Mouse (Mus musculus): Measurements from ENCODE around the gene Trappc3l. TPM values are rescaled to one million over a fixed set of nuclear protein-coding genes. Genes with fewer than 3 reads are reported as not detected.

Gene Trappc3l
- polyA plus RNA-seq, 1 experiment from 2014 or later = not detected

DNA sequence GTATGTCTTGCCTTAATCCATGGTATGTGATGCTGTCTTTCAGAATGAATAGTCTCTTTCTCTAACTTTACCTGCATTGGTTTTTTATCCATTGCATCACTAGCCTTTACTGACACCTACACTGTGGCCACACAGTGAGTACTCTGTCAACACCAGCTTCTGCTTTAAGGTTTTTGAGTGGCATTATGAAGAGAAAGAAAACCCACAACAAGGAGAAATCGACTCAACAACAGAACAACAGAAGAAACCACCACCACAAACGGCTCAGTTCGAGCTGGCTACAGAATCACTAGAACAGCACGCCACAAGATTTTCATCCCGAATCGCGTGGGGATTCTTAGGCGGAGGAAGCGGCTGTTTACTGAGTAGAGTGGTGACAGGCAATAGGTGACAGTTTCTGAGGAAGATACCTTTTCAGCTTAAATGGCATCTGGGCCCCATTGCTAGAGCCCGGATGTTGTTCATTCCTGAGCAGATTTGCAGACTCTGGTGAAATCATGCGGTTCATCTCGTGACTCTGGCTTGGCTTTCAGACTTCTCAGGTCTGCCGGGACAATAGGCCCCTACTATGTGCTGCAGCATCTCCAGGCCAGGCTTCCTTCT, 73.6 kb downstream of the Trappc3l start:
- Histone ChIP-seq H3K4me3 (no peak overlapping the region), H3K4me1 (peaks cover 12% of the 10 kb centered on the region), H3K9me3 (no peaks in the 10 kb centered on the region), H3K27ac (replicated peaks) (no peak overlapping the region), H3K27me3 (replicated peaks; ENCODE audit: low read depth, poor library complexity, severe bottlenecking) (no peaks in the 10 kb centered on the region), H3K36me3 (replicated peaks) (no peaks in the 10 kb centered on the region)
- DNase-seq (ENCODE audit: low spot score) = no peak
- WGBS = 78% methylated on average over 13 of the region's 13 CpGs

- H3K9me3 ChIP-seq = no peaks in the 10 kb centered on the region
These were observed 74.8 kb downstream of the Trappc3l start for GRCm38 (mm10) chr10:34111964-34112738.

GRCm38 (mm10) chr10:34117131-34117530, 79.7 kb downstream of the Trappc3l start:
- Histone ChIP-seq H3K36me3 (replicated peaks) (no peaks in the 10 kb centered on the region), H3K27ac (replicated peaks) (no peak overlapping the region), H3K4me3 (no peak overlapping the region), H3K27me3 (replicated peaks; ENCODE audit: low read depth, poor library complexity, severe bottlenecking) (no peaks in the 10 kb centered on the region), H3K4me1 (peaks cover 5% of the 10 kb centered on the region), H3K9me3 (no peaks in the 10 kb centered on the region)
- DNase-seq (ENCODE audit: low spot score) = no peak
- 63% methylated on average over 3 of the region's 3 CpGs for WGBS

More at GRCm38 (mm10) chr10:34111964-34112738, 74.8 kb downstream of the Trappc3l start:
- Histone ChIP-seq H3K27ac (replicated peaks) (peak overlapping the region; percentile 62), H3K27me3 (replicated peaks; ENCODE audit: low read depth, poor library complexity, severe bottlenecking) (no peaks in the 10 kb centered on the region), H3K36me3 (replicated peaks) (no peaks in the 10 kb centered on the region), H3K4me1 (peaks cover 10% of the 10 kb centered on the region), H3K4me3 (no peak overlapping the region)
- WGBS = 52% methylated on average over 4 of the region's 4 CpGs
- DNase-seq (ENCODE audit: low spot score) = peak; percentile 14

DNA sequence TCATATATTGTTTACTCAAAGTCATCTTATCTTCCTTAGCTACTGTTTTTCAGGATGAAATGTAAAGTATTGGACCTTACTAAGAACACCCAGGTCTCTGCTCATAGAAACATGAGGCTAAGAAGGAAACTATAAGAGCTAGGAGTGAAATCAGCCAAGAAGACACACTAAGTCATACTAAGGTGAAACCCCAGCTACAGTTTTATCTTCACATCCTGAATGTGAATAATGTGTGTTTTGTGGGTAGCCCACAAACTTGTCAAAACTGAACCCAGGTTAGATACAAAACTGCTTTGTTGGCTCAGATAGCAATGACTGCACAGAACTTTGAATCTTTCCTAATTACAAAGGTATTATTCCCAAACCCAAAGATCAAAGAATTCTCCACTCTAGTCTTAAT, 80.4 kb downstream of the Trappc3l start:
- Histone ChIP-seq H3K9me3 (no peaks in the 10 kb centered on the region), H3K4me3 (no peak overlapping the region), H3K27me3 (replicated peaks; ENCODE audit: low read depth, poor library complexity, severe bottlenecking) (no peaks in the 10 kb centered on the region), H3K4me1 (no peaks in the 10 kb centered on the region), H3K36me3 (replicated peaks) (no peaks in the 10 kb centered on the region), H3K27ac (replicated peaks) (no peak overlapping the region)
- DNase-seq (ENCODE audit: low spot score) = no peak

DNA sequence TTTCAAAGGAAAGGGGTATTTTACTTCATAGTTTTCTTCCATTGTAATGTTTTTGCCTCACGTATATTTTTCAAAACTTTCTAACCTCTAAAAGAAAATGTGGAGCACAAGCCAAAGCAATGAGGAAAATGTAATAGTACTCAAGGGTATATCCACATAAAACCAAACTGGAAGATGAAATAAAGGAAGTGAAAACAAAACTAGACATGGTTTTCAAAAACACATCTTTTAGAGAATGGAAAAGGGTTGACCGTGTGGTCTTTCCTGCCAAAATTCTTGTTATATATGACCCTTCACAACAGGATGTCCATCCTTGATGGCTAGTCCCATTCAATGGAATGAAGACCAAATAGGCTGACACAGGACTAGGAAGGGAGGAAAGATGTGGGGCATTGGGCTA, 81.0 kb downstream of the Trappc3l start:
- no peaks in the 10 kb centered on the region for H3K36me3 ChIP-seq (replicated peaks)
- WGBS = 97% methylated on average over 2 of the region's 2 CpGs
- H3K9me3 ChIP-seq = no peaks in the 10 kb centered on the region
- H3K4me1 ChIP-seq = no peaks in the 10 kb centered on the region
- no peak overlapping the region for H3K27ac ChIP-seq (replicated peaks)
- no peak overlapping the region for H3K4me3 ChIP-seq
- DNase-seq (ENCODE audit: low spot score) = no peak
- H3K27me3 ChIP-seq (replicated peaks; ENCODE audit: low read depth, poor library complexity, severe bottlenecking) = no peaks in the 10 kb centered on the region

GRCm38 (mm10) chr10:34127392-34128378, 90.3 kb downstream of the Trappc3l start, which contains the start of gene Calhm6:
Gene Calhm6 (minus strand): TSS chr10:34127984.
- peak within 1 kb of the TSS; percentile 73 for H3K27ac ChIP-seq (replicated peaks)

GRCm38 (mm10) chr10:34128391-34128790, 91.0 kb downstream of the Trappc3l start:
- 91% methylated on average over 6 of the region's 6 CpGs for WGBS
- no peaks in the 10 kb centered on the region for H3K36me3 ChIP-seq (replicated peaks)
- no peak for DNase-seq (ENCODE audit: low spot score)
- peaks cover 9% of the 10 kb centered on the region; the same call in 1 of the 2 replicates for H3K4me1 ChIP-seq
- H3K9me3 ChIP-seq = 0 out of 2 replicates have a peak, but pooled peaks cover 4% of the 10 kb centered on the region
- peaks cover 18% of the 10 kb centered on the region; the same call in 1 of the 2 replicates for H3K27me3 ChIP-seq (replicated peaks; ENCODE audit: low read depth, poor library complexity, severe bottlenecking)
- no peak overlapping the region for H3K4me3 ChIP-seq
- no peak overlapping the region for H3K27ac ChIP-seq (replicated peaks)

More at GRCm38 (mm10) chr10:34127392-34128378, 90.3 kb downstream of the Trappc3l start, which contains the start of gene Calhm6:
- Histone ChIP-seq H3K4me3 (peak within 1 kb of the TSS; percentile 70), H3K36me3 (replicated peaks) (no peaks in the 10 kb centered on the region), H3K4me1 (peaks cover 9% of the 10 kb centered on the region; the same call in 1 of the 2 replicates), H3K9me3 (0 out of 2 replicates have a peak, but pooled peaks cover 4% of the 10 kb centered on the region), H3K27me3 (replicated peaks; ENCODE audit: low read depth, poor library complexity, severe bottlenecking) (peaks cover 18% of the 10 kb centered on the region; the same call in 1 of the 2 replicates)
- 18% methylated on average over 44 of the region's 44 CpGs for WGBS
- peak; percentile 71 for DNase-seq (ENCODE audit: low spot score)

GRCm38 (mm10) chr10:34131356-34131755, 94.0 kb downstream of the Trappc3l start:
- Histone ChIP-seq H3K27me3 (replicated peaks; ENCODE audit: low read depth, poor library complexity, severe bottlenecking) (peaks cover 18% of the 10 kb centered on the region; the same call in 1 of the 2 replicates), H3K9me3 (no peaks in the 10 kb centered on the region), H3K4me3 (no peak overlapping the region), H3K4me1 (peaks cover 12% of the 10 kb centered on the region), H3K36me3 (replicated peaks) (no peaks in the 10 kb centered on the region), H3K27ac (replicated peaks) (no peak overlapping the region)
- 74% methylated on average over 2 of the region's 2 CpGs for WGBS
- DNase-seq (ENCODE audit: low spot score) = no peak

- 27% methylated on average over 6 of the region's 6 CpGs for WGBS
- no peak for DNase-seq (ENCODE audit: low spot score)
- H3K27ac ChIP-seq (replicated peaks) = no peak overlapping the region
- no peaks in the 10 kb centered on the region for H3K9me3 ChIP-seq
- peaks cover 8% of the 10 kb centered on the region for H3K4me1 ChIP-seq
- no peak overlapping the region for H3K4me3 ChIP-seq
- H3K27me3 ChIP-seq (replicated peaks; ENCODE audit: low read depth, poor library complexity, severe bottlenecking) = no peaks in the 10 kb centered on the region
- no peaks in the 10 kb centered on the region for H3K36me3 ChIP-seq (replicated peaks)
These were observed 99.0 kb downstream of the Trappc3l start for GRCm38 (mm10) chr10:34136432-34136831.

DNA sequence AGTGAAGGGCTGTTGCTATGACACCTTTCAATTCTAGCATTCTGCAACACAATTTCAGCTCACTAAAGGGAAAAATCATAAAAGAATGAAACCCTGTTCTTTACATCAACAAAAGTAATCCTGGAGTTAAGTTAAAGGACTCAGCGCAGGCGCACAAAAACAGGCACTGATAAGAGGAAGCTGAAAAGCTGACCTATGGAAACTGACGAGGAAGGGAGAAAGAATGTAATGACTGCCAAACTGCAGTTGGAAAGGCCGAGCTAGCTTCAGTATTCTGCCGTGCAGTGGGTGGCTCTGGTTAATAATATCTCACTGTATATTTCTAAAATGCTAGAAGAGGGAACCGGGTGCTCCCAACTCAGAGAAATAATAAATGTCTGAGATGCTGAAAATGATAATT, 100.6 kb downstream of the Trappc3l start:
- H3K9me3 ChIP-seq = no peaks in the 10 kb centered on the region
- H3K4me3 ChIP-seq = no peak overlapping the region
- no peaks in the 10 kb centered on the region for H3K36me3 ChIP-seq (replicated peaks)
- no peak for DNase-seq (ENCODE audit: low spot score)
- peaks cover 8% of the 10 kb centered on the region for H3K4me1 ChIP-seq
- 75% methylated on average over 6 of the region's 6 CpGs for WGBS
- H3K27ac ChIP-seq (replicated peaks) = no peak overlapping the region
- H3K27me3 ChIP-seq (replicated peaks; ENCODE audit: low read depth, poor library complexity, severe bottlenecking) = no peaks in the 10 kb centered on the region

GRCm38 (mm10) chr10:34139768-34140167, 102.4 kb downstream of the Trappc3l start:
- no peaks in the 10 kb centered on the region for H3K27me3 ChIP-seq (replicated peaks; ENCODE audit: low read depth, poor library complexity, severe bottlenecking)
- H3K9me3 ChIP-seq = no peaks in the 10 kb centered on the region; the same call in 1 of the 2 replicates
- no peaks in the 10 kb centered on the region for H3K36me3 ChIP-seq (replicated peaks)
- no peak for DNase-seq (ENCODE audit: low spot score)
- H3K27ac ChIP-seq (replicated peaks) = no peak overlapping the region
- 72% methylated on average over 4 of the region's 4 CpGs for WGBS
- H3K4me1 ChIP-seq = peaks cover 8% of the 10 kb centered on the region
- H3K4me3 ChIP-seq = no peak overlapping the region

DNA sequence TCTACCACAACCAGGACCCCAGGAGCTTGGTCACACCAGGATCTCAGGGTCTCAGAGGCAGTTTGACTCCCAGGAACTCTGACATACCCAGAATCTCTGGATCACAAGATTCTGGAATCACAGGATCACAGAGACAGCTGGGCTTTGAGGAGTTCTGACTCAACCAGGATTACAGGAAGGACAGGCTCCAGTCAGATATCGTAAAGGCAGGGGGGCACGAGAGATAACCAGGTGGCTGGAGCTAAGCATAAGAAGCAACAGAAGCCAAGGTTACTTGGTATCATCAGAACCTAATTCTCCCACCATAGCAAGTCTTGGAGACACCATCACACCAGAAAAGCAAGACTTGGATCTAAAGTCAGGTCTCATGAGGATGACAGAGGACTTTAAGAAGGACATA, 104.3 kb downstream of the Trappc3l start:
- Histone ChIP-seq H3K27me3 (replicated peaks; ENCODE audit: low read depth, poor library complexity, severe bottlenecking) (no peaks in the 10 kb centered on the region), H3K4me3 (no peak overlapping the region), H3K4me1 (peaks cover 2% of the 10 kb centered on the region), H3K36me3 (replicated peaks) (no peaks in the 10 kb centered on the region), H3K9me3 (no peaks in the 10 kb centered on the region; the same call in 1 of the 2 replicates), H3K27ac (replicated peaks) (no peak overlapping the region)
- 95% methylated on average over 2 of the region's 2 CpGs for WGBS
- no peak for DNase-seq (ENCODE audit: low spot score)
